Mouse (Mus musculus): ENCODE data around the gene Ift43. TPM values are rescaled to one million over a fixed set of nuclear protein-coding genes. Genes with fewer than 3 reads are reported as not detected.

Ift43 gene
- total RNA-seq, 2 experiments from 2014 or later, result not detected

DNA sequence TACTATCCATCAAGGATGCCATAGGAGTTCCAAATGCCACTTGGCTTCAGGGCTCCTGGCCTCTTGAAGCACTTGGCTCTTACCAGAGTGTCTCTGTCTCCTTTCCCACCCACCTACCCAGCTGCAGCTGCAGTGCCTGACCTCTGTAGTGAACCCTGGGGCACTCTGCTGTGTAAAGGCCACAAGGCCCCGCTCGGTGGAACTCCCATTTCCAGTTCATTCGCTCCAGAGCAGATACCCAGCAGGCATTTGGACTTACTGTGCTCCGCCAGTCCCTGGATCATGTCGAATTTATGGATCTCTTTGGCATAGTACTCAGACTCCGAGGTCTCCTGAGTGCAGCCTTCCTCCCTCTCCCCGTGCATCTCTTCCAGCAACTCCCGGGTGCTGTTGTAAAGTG is 5.0 kb upstream of the Ift43 start:
- ATAC-seq (replicated peaks; ENCODE audit: low FRiP score, low TSS enrichment, poor library complexity, severe bottlenecking), result no peak

- ATAC-seq (replicated peaks; ENCODE audit: low FRiP score, low TSS enrichment, poor library complexity, severe bottlenecking), result no peak
These were observed 4.6 kb upstream of the Ift43 start for GRCm38 (mm10) chr12:86077736-86078135.

GRCm38 (mm10) chr12:86078176-86078552 is 4.2 kb upstream of the Ift43 start:
- ATAC-seq (replicated peaks; ENCODE audit: low FRiP score, low TSS enrichment, poor library complexity, severe bottlenecking), result no peak

GRCm38 (mm10) chr12:86078553-86079201 is 3.7 kb upstream of the Ift43 start, which contains the start of gene Tgfb3:
TSS of gene Tgfb3 (minus strand) at chr12:86079041.
- ATAC-seq (replicated peaks; ENCODE audit: low FRiP score, low TSS enrichment, poor library complexity, severe bottlenecking), result peak; percentile 35

GRCm38 (mm10) chr12:86079202-86079667 is 3.1 kb upstream of the Ift43 start:
- ATAC-seq (replicated peaks; ENCODE audit: low FRiP score, low TSS enrichment, poor library complexity, severe bottlenecking), result peak; percentile 94

DNA sequence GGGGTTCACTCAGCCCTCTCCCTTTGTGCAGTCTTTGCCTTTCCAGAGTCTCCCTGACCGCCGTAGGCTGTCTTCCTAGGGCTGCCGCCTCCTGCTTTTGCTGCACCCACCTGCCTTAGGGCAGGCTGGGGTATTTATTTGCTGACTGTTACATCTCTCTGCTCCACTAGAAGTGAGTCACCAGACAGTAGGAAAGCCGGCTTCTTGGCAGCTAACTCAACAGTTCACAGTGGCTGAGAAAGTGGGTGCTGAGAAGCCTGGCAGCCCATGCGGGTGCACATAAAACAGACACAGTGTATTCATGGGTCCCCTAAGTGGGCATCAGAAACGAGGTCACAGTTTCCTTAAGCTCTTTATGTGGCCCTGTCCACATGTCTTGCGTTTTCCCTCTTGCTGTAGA is 3.5 kb downstream of the Ift43 start:
- no peak for ATAC-seq (replicated peaks; ENCODE audit: low FRiP score, low TSS enrichment, poor library complexity, severe bottlenecking)

- ATAC-seq (replicated peaks; ENCODE audit: low FRiP score, low TSS enrichment, poor library complexity, severe bottlenecking), result no peak
These were observed 4.2 kb downstream of the Ift43 start for GRCm38 (mm10) chr12:86086550-86086949.

DNA sequence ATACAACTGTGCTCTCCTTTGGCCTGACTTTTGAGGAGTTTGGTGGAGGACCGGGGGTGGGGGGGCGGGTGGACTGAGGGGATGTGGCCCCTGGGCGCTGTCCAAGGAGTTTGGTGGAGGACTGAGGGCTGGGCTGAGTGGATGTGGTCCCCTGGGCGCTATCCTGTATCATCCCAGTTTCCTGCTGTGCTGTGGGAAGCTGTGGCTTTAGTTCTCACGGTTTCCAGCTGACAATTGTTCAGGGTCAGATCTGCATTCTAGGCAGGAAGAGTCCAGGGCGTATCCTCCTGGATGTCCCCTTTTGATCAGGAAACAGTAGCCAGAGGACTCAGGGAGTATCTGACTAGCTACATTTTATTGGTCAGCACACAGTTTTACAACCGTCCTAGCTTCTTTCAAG is 5.7 kb downstream of the Ift43 start:
- ATAC-seq (replicated peaks; ENCODE audit: low FRiP score, low TSS enrichment, poor library complexity, severe bottlenecking), result no peak

DNA sequence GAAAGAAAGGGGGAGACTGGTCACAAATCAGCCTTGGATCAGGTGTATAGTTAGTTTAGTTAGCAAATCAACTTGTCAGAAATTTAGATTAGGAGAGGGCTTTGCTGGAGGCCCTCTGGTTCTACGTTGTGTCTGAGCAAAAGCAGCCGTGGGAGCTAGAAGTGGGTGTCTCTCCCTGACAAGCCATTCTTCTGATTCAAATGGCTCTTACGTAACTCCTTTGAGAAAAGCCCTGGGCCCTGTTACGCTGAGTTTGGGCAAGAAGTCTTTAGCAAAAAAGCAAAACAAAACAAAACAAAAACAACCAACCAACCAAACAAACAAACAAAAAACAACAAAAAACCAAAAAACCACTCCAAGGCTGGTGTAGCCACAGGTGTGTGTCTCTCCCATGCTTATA is 8.4 kb downstream of the Ift43 start:
- ATAC-seq (replicated peaks; ENCODE audit: low FRiP score, low TSS enrichment, poor library complexity, severe bottlenecking), result no peak

DNA sequence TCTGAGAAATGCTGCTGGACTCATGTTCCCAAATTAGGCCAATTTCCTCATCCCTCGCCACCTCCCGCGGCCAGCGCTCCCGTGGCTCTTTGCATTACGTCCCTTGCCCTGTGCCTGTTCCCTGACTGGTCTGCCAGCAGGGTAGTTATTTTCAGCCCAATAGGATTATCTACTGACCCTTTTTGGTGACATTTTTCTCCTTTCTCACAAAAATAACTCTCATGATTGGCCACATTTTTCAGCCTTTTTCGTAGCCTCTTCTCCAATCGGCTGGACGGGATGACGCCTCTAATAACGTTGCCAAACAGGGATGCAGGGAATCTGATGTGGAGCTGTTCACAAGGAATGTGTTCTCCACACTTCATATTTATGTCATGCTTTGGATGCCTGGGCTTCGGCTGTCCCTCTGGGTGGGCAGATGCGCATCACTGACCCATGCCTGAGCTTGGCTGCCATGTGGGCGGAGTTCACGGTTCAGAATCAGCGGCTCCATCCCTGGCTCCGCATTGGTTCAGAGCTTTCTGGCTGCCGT is 9.3 kb downstream of the Ift43 start:
- no peak for ATAC-seq (replicated peaks; ENCODE audit: low FRiP score, low TSS enrichment, poor library complexity, severe bottlenecking)

DNA sequence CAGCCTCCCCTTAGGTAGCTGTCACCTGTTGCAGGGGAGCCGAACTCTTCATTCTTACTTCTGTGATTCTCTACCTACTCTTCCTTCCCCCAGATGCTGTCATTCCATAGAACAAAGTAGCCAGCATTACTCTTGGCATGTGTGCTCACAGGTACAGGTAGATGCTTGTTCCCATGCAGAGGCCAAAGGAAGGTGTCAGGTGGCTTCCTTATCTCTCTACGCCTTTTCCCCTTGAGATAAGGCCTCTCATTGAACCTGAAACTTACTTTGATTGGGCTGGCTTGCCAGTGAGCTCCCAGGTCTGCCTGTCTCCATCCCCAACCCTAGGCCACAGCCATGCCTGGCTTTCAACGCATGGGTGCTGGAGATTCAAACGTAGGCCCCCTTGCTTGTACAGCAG is 11.7 kb downstream of the Ift43 start:
- no peak for ATAC-seq (replicated peaks; ENCODE audit: low FRiP score, low TSS enrichment, poor library complexity, severe bottlenecking)

DNA sequence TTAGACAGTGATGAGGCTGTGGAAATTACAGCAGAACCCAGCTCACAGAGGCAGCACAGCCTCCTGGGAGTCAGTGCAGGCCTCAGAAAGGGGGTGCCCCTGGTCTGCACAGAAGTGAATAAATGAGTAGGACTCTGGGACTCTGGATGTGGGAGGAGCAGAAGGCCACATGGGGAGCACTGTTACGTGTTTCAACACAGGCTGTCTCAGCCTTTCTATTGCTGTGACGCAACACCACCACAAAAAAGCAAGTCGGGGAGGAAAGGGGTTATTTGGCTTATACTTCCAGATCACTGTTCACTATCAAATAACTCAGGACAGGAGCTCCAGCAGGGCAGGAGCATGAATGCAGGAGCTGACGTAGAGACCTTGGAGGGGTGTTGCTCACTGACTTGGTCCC is 13.5 kb downstream of the Ift43 start:
- no peak for ATAC-seq (replicated peaks; ENCODE audit: low FRiP score, low TSS enrichment, poor library complexity, severe bottlenecking)

- no peak for ATAC-seq (replicated peaks; ENCODE audit: low FRiP score, low TSS enrichment, poor library complexity, severe bottlenecking)
These were observed 15.4 kb downstream of the Ift43 start for GRCm38 (mm10) chr12:86097781-86098180.

DNA sequence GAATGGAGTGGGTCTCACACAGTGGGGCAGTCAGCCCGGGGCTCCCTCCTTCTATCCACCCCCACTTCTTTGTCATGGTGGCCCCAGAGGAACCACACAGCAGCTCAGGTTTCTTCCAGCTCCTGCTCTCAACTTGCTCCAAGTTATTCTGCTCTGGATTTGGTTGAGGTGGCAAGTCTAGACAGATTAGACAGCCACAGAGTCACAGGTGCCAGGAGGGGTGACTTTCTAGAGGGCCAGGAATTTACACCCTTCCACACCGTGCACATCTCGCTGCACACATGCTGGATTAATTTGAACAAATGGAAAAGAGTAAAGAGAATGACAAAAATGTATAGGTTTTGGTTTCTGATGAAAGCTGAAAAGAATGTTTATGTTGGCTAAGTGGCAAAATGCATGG is 18.4 kb downstream of the Ift43 start:
- ATAC-seq (replicated peaks; ENCODE audit: low FRiP score, low TSS enrichment, poor library complexity, severe bottlenecking), result no peak

GRCm38 (mm10) chr12:86102686-86103085 is 20.3 kb downstream of the Ift43 start:
- ATAC-seq (replicated peaks; ENCODE audit: low FRiP score, low TSS enrichment, poor library complexity, severe bottlenecking), result no peak

DNA sequence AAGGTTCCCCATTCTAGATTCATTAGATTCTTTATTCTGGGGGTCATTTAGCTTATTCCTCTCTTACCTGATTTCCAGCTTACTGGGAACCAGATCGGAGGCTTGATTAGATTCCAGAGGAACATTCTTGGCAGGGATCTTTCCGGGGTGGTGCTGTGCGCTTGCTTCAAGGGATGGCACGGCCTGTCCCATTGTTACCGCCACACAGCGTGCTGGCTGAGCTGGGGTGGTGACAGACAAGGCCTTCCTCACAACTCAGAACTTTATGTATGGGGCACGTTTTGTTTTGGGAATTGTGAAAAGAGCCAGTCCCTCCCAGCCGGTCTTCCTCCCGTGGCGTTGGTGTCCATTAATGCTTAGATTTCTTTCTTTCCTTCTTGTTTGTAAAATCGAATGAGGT is 21.1 kb downstream of the Ift43 start:
- no peak for ATAC-seq (replicated peaks; ENCODE audit: low FRiP score, low TSS enrichment, poor library complexity, severe bottlenecking)

- ATAC-seq (replicated peaks; ENCODE audit: low FRiP score, low TSS enrichment, poor library complexity, severe bottlenecking), result no peak
These were observed 21.5 kb downstream of the Ift43 start for GRCm38 (mm10) chr12:86103852-86104251.

DNA sequence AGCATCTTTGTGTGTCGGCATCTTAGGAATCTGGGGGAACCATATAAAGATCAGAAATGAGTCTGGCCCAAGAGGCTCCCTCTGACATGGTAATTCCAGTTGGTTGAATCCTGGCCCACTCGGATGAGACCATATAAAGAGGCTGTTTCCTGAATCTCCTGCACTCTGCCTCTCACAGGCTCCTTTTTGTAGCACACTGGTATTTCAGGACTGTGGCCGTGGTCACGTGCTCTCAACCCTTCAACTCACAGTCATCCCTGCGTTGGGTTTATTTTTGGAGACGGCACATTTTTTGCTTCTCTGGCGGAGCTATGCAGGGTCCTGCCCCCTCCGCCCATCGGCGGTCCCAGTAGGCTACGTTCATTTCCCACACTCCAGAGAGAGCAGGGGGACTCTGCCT is 22.0 kb downstream of the Ift43 start:
- no peak for ATAC-seq (replicated peaks; ENCODE audit: low FRiP score, low TSS enrichment, poor library complexity, severe bottlenecking)

- no peak for ATAC-seq (replicated peaks; ENCODE audit: low FRiP score, low TSS enrichment, poor library complexity, severe bottlenecking)
These were observed 23.2 kb downstream of the Ift43 start for GRCm38 (mm10) chr12:86105546-86105945.

DNA sequence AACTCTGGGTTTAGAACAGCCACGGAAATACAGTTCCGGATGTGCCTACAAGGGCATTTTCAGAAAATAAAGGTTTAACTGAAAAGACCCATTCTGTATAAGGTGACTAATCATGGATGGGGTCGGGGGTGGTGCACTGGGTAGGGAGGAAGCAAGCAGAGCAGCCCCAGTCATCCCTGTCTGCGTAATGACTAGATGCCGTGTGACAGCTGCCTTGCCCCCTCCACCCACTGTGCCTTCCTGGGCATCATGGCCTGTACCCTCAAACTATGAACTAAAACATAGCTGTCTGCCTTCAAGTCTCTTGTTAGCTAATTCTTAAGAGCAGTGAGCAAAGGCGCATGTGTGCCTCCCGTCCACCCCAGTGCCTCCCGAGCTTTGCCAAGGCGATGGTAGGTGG is 23.7 kb downstream of the Ift43 start:
- no peak for ATAC-seq (replicated peaks; ENCODE audit: low FRiP score, low TSS enrichment, poor library complexity, severe bottlenecking)

DNA sequence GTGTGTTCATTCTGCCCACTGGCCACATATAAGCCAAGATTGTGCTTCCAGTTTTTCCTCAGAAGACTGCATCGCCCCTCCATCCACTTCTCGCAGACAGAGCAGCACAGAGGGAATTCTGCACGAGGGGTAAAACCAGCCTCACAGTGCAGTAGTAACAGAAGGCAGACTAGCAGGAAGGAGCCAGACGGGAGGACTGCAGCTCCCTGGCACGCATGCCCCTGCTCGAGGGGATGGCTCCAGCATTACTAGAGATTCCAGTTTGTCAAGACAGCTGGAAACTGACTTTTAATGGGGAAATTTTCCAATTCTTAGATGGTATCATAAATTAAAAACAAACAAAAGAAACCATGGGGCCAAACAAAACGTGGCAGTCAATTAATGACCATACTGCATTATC is 25.3 kb downstream of the Ift43 start:
- no peak for ATAC-seq (replicated peaks; ENCODE audit: low FRiP score, low TSS enrichment, poor library complexity, severe bottlenecking)

DNA sequence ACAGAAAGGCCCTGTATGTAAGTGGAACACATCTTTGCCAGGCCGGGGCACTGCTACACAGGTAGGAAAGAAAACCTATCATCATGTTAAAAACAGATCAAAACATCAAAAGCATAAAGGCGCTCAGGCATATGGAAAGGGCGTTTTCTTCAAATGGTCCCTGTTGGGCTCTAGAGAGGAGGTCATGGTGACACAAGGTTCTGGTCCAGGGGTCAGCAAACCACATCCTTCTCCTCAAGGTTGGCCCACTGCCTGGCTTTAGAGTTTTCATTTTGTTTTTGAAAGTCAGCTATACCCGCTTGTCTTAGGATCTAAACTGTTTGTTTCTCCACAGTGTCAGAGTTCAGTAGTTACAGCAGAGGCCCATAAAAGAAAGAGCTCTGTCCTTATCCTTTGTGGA is 27.2 kb downstream of the Ift43 start:
- no peak for ATAC-seq (replicated peaks; ENCODE audit: low FRiP score, low TSS enrichment, poor library complexity, severe bottlenecking)
